Mouse (Mus musculus): Measurements from ENCODE around the gene Cers6.

GRCm38 (mm10) chr2:69104511-69105145 is 243.4 kb downstream of the Cers6 start:
- TF ChIP-seq POLR2A (IDR thresholded peaks at IDR 0.05; ENCODE audit: control insufficient read depth, low read depth, low read length) (no peak), CTCF (IDR thresholded peaks at IDR 0.05; ENCODE audit: control insufficient read depth, insufficient read depth, insufficient replicate concordance, low read depth, low read length) (no peak)
